Mouse (Mus musculus): ENCODE results near the gene Lacc1. TPM values are rescaled to one million over a fixed set of nuclear protein-coding genes. Genes with fewer than 3 reads are reported as not detected.

The Lacc1 gene
- total RNA-seq, 2 experiments from 2014 or later: 7.8 to 9.6 TPM

DNA sequence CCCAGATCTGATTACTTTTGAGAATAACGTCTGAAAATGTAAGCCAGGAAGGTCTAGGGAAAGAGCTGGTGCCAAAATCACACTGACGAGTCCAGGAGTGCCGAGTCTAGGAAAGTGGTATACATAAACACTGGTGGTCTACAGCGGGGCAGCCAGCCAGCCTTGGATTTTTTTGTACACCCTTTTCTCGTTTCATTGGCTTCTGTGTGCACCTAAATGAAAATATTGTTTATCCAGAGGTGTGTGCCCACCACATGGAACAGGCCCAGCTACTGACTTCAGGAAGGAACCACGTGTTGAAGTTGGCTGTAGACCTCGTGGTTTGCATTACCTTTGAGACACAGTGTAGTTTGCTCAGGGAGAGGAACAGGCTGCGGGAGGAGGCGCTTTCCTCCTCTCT lies 57.1 kb downstream of the Lacc1 start:
- no peak for DNase-seq

Other genes starting within 250 kb of the Lacc1 start
- 1 to 10 TPM; 4.7 to 8.5 TPM for gene Ccdc122, start 132 bp downstream of the Lacc1 start, total RNA-seq (2021)
- gene Enox1, start 119.9 kb upstream of the Lacc1 start, total RNA-seq (2021): 1 to 10 TPM; 3.8 to 4.2 TPM